Mouse (Mus musculus): Measurements from ENCODE around the gene Shroom3. TPM values are rescaled to one million over a fixed set of nuclear protein-coding genes. Genes with fewer than 3 reads are reported as not detected.

Gene Shroom3
- polyA plus RNA-seq, 1 experiment from 2014 or later: 1.1 TPM

DNA sequence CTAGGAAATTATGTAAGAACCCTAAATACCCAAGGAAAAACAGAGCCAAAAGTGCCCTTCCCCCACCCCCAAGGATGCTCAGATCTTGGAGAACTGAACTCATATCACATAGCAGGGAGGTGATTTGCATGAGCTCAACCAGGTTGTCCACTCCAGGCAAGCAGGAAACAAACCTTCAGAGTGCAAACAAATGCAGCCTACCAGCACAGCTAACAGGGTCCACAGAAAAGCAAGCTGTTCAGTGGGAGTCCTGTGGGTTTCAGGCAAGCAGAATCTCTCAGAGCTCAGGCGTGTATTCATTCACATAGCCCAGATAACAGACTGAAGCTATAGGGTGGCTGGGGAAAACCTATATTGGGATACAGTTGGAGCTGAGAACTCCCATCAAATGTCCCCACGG is 286.7 kb downstream of the Shroom3 start:
- no peaks in the 10 kb centered on the region for H3K36me3 ChIP-seq (ENCODE audit: control insufficient read depth, insufficient read depth, low read length)
- H3K4me3 ChIP-seq (ENCODE audit: low read depth, low read length): no peak overlapping the region
- no peaks in the 10 kb centered on the region for H3K4me1 ChIP-seq (ENCODE audit: control insufficient read depth, insufficient read depth, low read length)
- 80% methylated on average over 2 of the region's 2 CpGs for WGBS
- ATAC-seq: no peak
- H3K4me2 ChIP-seq (ENCODE audit: low read length): no peak overlapping the region
- H3K27ac ChIP-seq (ENCODE audit: low read length): no peak overlapping the region
- H3K27me3 ChIP-seq (ENCODE audit: control insufficient read depth, insufficient read depth, low read depth, low read length): no peaks in the 10 kb centered on the region
- no peak overlapping the region for H3K9ac ChIP-seq (ENCODE audit: low read depth, low read length)
- no peaks in the 10 kb centered on the region for H3K9me3 ChIP-seq (replicated peaks; ENCODE audit: control insufficient read depth, low read length, poor library complexity, severe bottlenecking)

DNA sequence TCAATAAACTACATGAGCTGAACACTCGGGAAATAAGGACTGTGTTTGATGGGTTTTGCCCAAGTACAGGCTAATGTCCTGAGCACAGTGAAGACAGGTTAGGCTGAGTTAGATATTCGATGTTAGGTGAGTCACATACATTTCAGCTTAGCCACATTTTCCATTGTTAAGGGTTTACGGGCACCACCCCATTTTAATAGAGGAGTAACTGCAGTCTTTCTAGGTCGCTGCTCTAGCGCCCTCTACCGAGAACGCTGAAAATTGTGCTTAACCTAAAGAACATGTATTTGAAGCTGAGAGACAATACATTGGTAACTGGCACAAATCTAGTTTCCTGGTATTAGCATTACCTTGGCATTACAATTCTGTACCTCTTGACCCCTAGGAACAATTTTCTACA is 287.2 kb downstream of the Shroom3 start:
- Histone ChIP-seq H3K27me3 (ENCODE audit: control insufficient read depth, insufficient read depth, low read depth, low read length) (no peaks in the 10 kb centered on the region), H3K9ac (ENCODE audit: low read depth, low read length) (no peak overlapping the region), H3K4me3 (ENCODE audit: low read depth, low read length) (no peak overlapping the region), H3K4me1 (ENCODE audit: control insufficient read depth, insufficient read depth, low read length) (no peaks in the 10 kb centered on the region), H3K4me2 (ENCODE audit: low read length) (no peak overlapping the region), H3K9me3 (replicated peaks; ENCODE audit: control insufficient read depth, low read length, poor library complexity, severe bottlenecking) (no peaks in the 10 kb centered on the region), H3K27ac (ENCODE audit: low read length) (no peak overlapping the region), H3K36me3 (ENCODE audit: control insufficient read depth, insufficient read depth, low read length) (no peaks in the 10 kb centered on the region)
- ATAC-seq: no peak
- 34% methylated on average over 7 of the region's 7 CpGs for WGBS

DNA sequence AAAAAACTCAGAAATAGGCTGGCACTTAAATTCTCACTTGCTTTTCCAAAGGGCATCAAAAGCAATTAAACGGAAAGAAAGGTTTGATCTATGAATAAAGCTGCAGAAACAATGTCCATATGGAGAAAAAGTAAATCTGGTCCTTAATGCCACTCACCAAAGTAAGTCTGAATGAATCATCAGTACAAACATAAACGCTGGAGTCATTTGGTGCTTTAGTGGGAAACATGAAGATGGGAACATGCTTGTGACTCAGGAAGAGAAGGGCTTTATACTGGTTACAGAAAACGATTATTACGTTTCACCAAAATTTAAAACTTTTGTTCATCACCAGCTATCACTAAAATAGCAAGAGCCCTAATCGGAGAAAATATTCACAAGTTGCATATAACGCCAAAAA is 297.2 kb downstream of the Shroom3 start:
- no peaks in the 10 kb centered on the region for H3K27me3 ChIP-seq (ENCODE audit: control insufficient read depth, insufficient read depth, low read depth, low read length)
- H3K4me2 ChIP-seq (ENCODE audit: low read length): no peak overlapping the region
- no peak overlapping the region for H3K4me3 ChIP-seq (ENCODE audit: low read depth, low read length)
- WGBS: 88% methylated on average over 6 of the region's 6 CpGs
- no peaks in the 10 kb centered on the region for H3K4me1 ChIP-seq (ENCODE audit: control insufficient read depth, insufficient read depth, low read length)
- ATAC-seq: no peak
- no peak overlapping the region for H3K9ac ChIP-seq (ENCODE audit: low read depth, low read length)
- no peaks in the 10 kb centered on the region for H3K36me3 ChIP-seq (ENCODE audit: control insufficient read depth, insufficient read depth, low read length)
- no peaks in the 10 kb centered on the region for H3K9me3 ChIP-seq (replicated peaks; ENCODE audit: control insufficient read depth, low read length, poor library complexity, severe bottlenecking)
- no peak overlapping the region for H3K27ac ChIP-seq (ENCODE audit: low read length)

DNA sequence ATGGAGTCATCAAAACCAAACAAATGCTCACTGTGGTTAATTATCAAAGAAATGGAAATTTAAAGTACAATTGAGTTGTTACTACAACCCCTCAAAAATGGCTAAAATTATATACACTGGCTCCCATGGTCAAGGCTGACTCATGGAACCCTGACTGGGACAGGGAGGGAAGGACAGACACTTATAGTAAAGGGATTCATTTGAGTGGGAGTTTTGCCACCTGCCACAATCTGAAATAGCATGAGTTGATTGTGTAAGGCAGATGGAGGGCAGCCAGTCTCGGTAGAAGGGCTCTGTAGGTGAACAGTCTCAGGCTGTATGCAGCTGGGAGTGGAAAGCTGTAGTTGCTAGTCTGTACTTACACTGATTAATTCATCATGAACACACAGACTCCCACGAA is 297.6 kb downstream of the Shroom3 start:
- 76% methylated on average over 2 of the region's 2 CpGs for WGBS

DNA sequence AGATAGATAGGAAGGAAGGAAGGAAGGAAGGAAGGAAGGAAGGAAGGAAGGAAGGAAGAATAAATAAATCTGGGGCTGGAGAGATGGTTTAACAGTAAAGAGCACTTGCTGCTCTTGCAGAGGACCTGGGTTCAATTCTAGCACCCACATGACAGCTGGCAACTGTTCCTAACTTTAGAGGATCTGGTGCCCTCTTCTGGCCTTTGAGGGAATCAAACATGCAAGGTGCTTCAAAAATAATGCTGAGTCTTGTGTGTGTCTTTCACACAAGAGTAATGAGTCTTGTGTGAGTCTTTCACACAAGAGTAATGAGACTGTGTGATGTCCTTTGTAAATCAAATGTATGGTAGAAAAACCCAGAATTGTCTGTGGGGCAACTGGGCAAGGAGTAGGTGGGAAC is 299.4 kb downstream of the Shroom3 start:
- H3K9me3 ChIP-seq (replicated peaks; ENCODE audit: control insufficient read depth, low read length, poor library complexity, severe bottlenecking): no peaks in the 10 kb centered on the region
- ATAC-seq: no peak
- no peak overlapping the region for H3K9ac ChIP-seq (ENCODE audit: low read depth, low read length)

More for the DNA sequence above, 297.6 kb downstream of the Shroom3 start:
- Histone ChIP-seq H3K9me3 (replicated peaks; ENCODE audit: control insufficient read depth, low read length, poor library complexity, severe bottlenecking) (no peaks in the 10 kb centered on the region), H3K4me2 (ENCODE audit: low read length) (no peak overlapping the region), H3K9ac (ENCODE audit: low read depth, low read length) (no peak overlapping the region), H3K27me3 (ENCODE audit: control insufficient read depth, insufficient read depth, low read depth, low read length) (no peaks in the 10 kb centered on the region), H3K36me3 (ENCODE audit: control insufficient read depth, insufficient read depth, low read length) (no peaks in the 10 kb centered on the region), H3K4me3 (ENCODE audit: low read depth, low read length) (no peak overlapping the region), H3K27ac (ENCODE audit: low read length) (no peak overlapping the region), H3K4me1 (ENCODE audit: control insufficient read depth, insufficient read depth, low read length) (no peaks in the 10 kb centered on the region)
- ATAC-seq: no peak

DNA sequence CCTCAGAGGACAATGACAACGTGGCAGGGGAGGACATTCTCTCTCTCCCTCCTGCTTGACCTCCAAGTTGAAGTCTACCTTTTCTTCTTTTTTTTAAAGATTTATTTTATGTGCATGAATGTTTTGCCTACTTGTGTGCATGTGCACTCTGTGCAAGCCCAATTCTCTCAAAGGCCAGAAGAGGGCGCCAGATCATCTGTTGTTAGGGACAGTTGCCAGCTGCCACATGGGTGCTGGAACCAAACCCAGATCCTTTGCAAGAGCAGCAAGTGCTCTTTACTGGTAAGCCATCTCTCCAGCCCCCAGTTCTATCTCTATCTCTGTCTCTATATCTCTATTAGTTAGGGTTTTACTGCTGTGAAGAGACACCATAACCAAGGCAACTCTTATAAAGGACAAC is 300.7 kb downstream of the Shroom3 start:
- H3K4me1 ChIP-seq (ENCODE audit: control insufficient read depth, insufficient read depth, low read length): peaks cover 5% of the 10 kb centered on the region; the same call in 1 of the 2 replicates
- H3K36me3 ChIP-seq (ENCODE audit: control insufficient read depth, insufficient read depth, low read length): no peaks in the 10 kb centered on the region
- 37% methylated on average over 2 of the region's 2 CpGs for WGBS
- no peaks in the 10 kb centered on the region for H3K27me3 ChIP-seq (ENCODE audit: control insufficient read depth, insufficient read depth, low read depth, low read length)
- no peak for ATAC-seq
- H3K4me3 ChIP-seq (ENCODE audit: low read depth, low read length): no peak overlapping the region
- no peak overlapping the region for H3K9ac ChIP-seq (ENCODE audit: low read depth, low read length)
- H3K27ac ChIP-seq (ENCODE audit: low read length): no peak overlapping the region
- H3K9me3 ChIP-seq (replicated peaks; ENCODE audit: control insufficient read depth, low read length, poor library complexity, severe bottlenecking): no peaks in the 10 kb centered on the region
- no peak overlapping the region for H3K4me2 ChIP-seq (ENCODE audit: low read length)

More for the DNA sequence above, 299.4 kb downstream of the Shroom3 start:
- Histone ChIP-seq H3K4me2 (ENCODE audit: low read length) (no peak overlapping the region), H3K4me1 (ENCODE audit: control insufficient read depth, insufficient read depth, low read length) (no peaks in the 10 kb centered on the region), H3K27me3 (ENCODE audit: control insufficient read depth, insufficient read depth, low read depth, low read length) (no peaks in the 10 kb centered on the region), H3K27ac (ENCODE audit: low read length) (no peak overlapping the region), H3K36me3 (ENCODE audit: control insufficient read depth, insufficient read depth, low read length) (no peaks in the 10 kb centered on the region), H3K4me3 (ENCODE audit: low read depth, low read length) (no peak overlapping the region)

DNA sequence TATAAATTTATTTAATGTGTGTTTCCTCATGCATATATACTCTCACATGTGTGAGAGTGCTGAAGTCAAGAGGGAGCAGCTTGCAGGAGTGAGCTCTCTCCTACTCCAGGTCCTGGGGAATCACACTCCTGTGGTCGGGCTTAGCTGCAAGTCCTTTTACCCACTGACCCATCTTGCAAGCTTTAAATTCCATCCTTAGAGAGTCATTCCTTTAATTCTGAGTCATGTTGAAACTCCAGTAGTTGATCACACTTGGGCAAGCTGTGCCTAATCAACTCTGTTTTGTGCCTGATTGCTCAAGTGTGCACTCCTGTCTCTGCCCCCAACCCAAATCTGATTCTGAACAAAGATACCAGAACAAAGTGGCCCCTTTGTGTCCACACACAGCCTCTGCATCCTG is 301.5 kb downstream of the Shroom3 start:
- Histone ChIP-seq H3K4me3 (ENCODE audit: low read depth, low read length) (no peak overlapping the region), H3K9me3 (replicated peaks; ENCODE audit: control insufficient read depth, low read length, poor library complexity, severe bottlenecking) (no peaks in the 10 kb centered on the region), H3K4me2 (ENCODE audit: low read length) (no peak overlapping the region), H3K4me1 (ENCODE audit: control insufficient read depth, insufficient read depth, low read length) (peaks cover 5% of the 10 kb centered on the region; the same call in 1 of the 2 replicates), H3K27ac (ENCODE audit: low read length) (no peak overlapping the region), H3K27me3 (ENCODE audit: control insufficient read depth, insufficient read depth, low read depth, low read length) (no peaks in the 10 kb centered on the region), H3K36me3 (ENCODE audit: control insufficient read depth, insufficient read depth, low read length) (no peaks in the 10 kb centered on the region), H3K9ac (ENCODE audit: low read depth, low read length) (no peak overlapping the region)
- 9% methylated on average over 1 of the region's 1 CpGs for WGBS
- ATAC-seq: no peak

DNA sequence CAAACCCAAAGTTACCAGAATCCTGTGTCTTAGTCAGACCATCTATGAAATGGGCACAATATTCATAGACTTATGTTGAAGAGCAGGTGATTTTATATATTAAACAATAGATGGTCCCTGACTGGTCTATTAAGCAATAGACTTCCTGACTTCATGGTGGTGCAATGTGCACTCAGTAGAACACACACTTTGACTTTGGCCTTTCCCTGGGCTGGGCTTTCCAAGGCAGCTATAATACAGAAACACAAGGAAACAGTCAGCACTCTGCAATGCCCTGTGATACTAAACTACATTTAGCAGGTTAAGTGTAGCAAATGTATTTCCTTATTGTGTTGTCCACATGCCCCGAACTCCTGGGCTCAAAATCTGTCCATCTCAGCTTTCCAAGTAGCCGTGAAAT is 302.2 kb downstream of the Shroom3 start:
- Histone ChIP-seq H3K27me3 (ENCODE audit: control insufficient read depth, insufficient read depth, low read depth, low read length) (no peaks in the 10 kb centered on the region), H3K9ac (ENCODE audit: low read depth, low read length) (no peak overlapping the region), H3K4me1 (ENCODE audit: control insufficient read depth, insufficient read depth, low read length) (peaks cover 5% of the 10 kb centered on the region; the same call in 1 of the 2 replicates), H3K27ac (ENCODE audit: low read length) (no peak overlapping the region), H3K4me2 (ENCODE audit: low read length) (no peak overlapping the region), H3K36me3 (ENCODE audit: control insufficient read depth, insufficient read depth, low read length) (no peaks in the 10 kb centered on the region), H3K9me3 (replicated peaks; ENCODE audit: control insufficient read depth, low read length, poor library complexity, severe bottlenecking) (no peaks in the 10 kb centered on the region), H3K4me3 (ENCODE audit: low read depth, low read length) (no peak overlapping the region)
- no peak for ATAC-seq
- whole genome bisulfite sequencing: 89% methylated on average over 2 of the region's 2 CpGs

DNA sequence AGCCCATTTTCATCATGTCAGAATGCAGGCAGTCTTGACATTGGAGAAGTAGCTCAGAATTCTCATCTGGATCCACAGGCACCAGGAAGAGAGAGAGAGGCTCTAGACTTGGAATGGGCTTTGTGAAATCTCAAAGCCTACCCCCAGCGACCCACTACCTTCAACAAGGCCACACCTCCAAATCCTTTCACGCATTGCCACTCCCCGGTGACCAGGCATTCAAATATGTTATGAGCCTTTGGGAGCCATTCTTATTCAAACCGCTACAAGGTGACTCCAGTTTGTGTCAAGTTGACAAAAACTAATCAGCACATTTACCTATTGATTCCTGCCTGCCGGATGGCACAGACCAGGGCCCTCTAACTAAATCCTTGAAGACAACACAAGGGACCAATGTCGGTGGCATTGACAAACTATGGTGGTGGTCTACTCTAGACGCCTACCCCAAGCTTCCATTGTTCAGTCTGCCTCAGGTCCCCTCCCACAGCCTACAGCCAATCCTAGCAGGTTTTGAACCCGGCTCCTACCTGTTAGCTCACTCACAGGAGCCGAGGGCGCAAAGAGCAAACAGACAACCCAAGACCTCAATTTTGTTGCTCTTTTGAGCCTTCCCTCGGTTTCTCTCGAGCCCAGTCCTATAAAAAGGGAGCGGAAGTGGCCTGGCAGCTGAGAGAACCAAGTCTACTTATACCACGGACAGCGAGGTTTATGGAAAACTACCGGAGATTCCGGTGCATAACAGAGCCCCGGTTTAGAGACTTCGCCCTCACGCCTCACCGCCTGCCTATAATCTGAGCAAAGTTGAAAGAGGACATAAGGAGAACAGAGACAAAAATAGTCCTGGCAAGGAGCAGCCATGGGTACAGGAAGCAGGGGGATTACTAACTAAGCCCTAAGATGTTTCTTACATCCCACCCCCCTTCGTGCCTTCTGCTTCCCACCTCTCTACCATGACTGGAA is 303.7 kb downstream of the Shroom3 start:
- H3K36me3 ChIP-seq (ENCODE audit: control insufficient read depth, insufficient read depth, low read length): no peaks in the 10 kb centered on the region
- H3K4me3 ChIP-seq (ENCODE audit: low read depth, low read length): no peak overlapping the region
- H3K27ac ChIP-seq (ENCODE audit: low read length): no peak overlapping the region
- no peak for ATAC-seq
- no peak overlapping the region for H3K9ac ChIP-seq (ENCODE audit: low read depth, low read length)
- 85% methylated on average over 22 of the region's 22 CpGs for WGBS
- H3K9me3 ChIP-seq (replicated peaks; ENCODE audit: control insufficient read depth, low read length, poor library complexity, severe bottlenecking): no peaks in the 10 kb centered on the region
- peaks cover 5% of the 10 kb centered on the region; the same call in 1 of the 2 replicates for H3K4me1 ChIP-seq (ENCODE audit: control insufficient read depth, insufficient read depth, low read length)
- no peak overlapping the region for H3K4me2 ChIP-seq (ENCODE audit: low read length)
- H3K27me3 ChIP-seq (ENCODE audit: control insufficient read depth, insufficient read depth, low read depth, low read length): no peaks in the 10 kb centered on the region
